Mouse (Mus musculus): ENCODE data around the gene Gcsam. TPM values are rescaled to one million over a fixed set of nuclear protein-coding genes. Genes with fewer than 3 reads are reported as not detected.

The Gcsam gene
- polyA plus RNA-seq, 1 experiment from 2014 or later, result 0.16 TPM

DNA sequence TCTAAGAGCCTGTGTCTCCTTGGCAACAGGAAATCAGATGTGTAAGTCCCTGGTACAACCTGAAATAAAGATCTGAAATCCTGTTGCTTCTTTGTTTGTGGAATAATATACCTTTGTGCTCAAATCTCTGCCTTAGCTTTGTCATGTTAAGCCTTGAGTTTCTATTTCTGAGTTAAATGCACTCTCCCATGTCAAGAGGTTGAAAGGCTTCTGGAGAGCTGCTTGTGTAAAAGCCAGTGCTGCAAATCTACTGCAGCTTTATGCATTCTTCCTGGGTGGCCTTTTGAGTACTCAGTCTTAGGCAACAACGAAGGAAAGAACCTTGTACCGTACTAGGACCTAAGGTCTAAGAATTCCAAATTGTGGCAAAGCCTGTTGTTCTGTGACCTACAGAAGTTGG, 3.1 kb downstream of the Gcsam start:
- Histone ChIP-seq H3K9me3 (replicated peaks; ENCODE audit: control insufficient read depth, low read length) (no peaks in the 10 kb centered on the region), H3K4me1 (ENCODE audit: control insufficient read depth, insufficient read depth, low read length) (no peaks in the 10 kb centered on the region), H3K27ac (ENCODE audit: low read depth, low read length) (no peak overlapping the region), H3K36me3 (ENCODE audit: control insufficient read depth, insufficient read depth, low read length) (no peaks in the 10 kb centered on the region), H3K9ac (ENCODE audit: low read depth, low read length) (no peak overlapping the region), H3K27me3 (ENCODE audit: control insufficient read depth, insufficient read depth, low read length) (no peaks in the 10 kb centered on the region), H3K4me2 (no peak overlapping the region), H3K4me3 (ENCODE audit: low read depth, low read length) (no peak overlapping the region)
- WGBS (ENCODE audit: insufficient replicate concordance), result 65% methylated on average over 2 of the region's 2 CpGs
- no peak for ATAC-seq (replicated peaks; ENCODE audit: insufficient number of reproducible peaks, low FRiP score, low TSS enrichment)

DNA sequence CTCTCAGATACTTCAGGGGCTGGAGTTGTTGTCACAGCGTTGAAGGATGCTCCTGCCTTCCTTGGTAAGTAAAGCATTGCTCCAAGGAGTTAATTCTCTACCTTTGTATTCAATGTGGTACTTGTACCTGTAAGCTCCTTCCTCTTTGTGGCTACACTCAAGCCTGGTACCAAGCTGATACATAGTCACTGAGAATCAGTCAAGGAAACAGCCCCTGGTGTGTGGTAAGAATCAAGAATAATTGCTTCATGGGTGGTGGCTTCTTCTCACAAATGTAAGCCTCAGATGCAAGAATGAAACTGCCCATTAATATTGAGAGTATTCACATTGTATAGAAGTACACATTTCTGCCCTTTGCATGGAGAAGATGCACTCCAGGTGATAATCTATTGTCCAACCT, 5.8 kb downstream of the Gcsam start:
- no peaks in the 10 kb centered on the region for H3K9me3 ChIP-seq (replicated peaks; ENCODE audit: control insufficient read depth, low read length)
- peaks cover 7% of the 10 kb centered on the region for H3K4me1 ChIP-seq (ENCODE audit: control insufficient read depth, insufficient read depth, low read length)
- no peak overlapping the region for H3K27ac ChIP-seq (ENCODE audit: low read depth, low read length)
- ATAC-seq (replicated peaks; ENCODE audit: insufficient number of reproducible peaks, low FRiP score, low TSS enrichment), result no peak
- 82% methylated on average over 1 of the region's 1 CpGs for WGBS (ENCODE audit: insufficient replicate concordance)
- H3K27me3 ChIP-seq (ENCODE audit: control insufficient read depth, insufficient read depth, low read length), result no peaks in the 10 kb centered on the region
- H3K4me2 ChIP-seq, result no peak overlapping the region
- no peaks in the 10 kb centered on the region; the same call in 1 of the 2 replicates for H3K36me3 ChIP-seq (ENCODE audit: control insufficient read depth, insufficient read depth, low read length)
- no peak overlapping the region for H3K9ac ChIP-seq (ENCODE audit: low read depth, low read length)
- no peak overlapping the region for H3K4me3 ChIP-seq (ENCODE audit: low read depth, low read length)

DNA sequence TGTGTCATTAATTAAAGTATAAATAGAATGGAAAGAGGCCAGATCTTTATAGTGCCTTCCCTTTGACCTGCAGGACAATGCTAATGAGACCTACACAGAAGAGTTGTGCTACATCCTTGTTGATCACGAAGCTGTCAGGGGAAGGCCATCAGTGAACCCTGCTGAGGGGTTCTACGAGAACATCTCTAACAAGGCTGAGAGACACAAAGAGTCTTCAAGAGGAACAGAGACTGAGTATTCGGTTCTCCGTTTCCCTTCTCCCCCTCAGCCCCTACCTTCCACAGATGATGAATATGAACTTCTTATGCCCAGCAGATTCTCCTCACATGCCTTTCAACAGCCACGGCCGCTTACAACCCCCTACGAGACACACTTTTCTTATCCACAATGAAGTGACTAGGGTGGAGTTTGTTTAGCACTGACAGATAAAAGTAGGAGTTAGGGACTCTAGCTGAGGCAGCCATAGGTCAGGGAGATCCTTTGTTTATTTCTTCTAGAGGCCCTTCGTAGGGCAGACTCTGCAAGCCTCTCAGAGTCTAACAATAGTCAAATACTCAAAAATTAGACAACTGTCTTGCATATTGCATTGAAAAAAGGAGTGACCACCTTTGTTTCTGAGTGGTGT, 9.7 kb downstream of the Gcsam start:
- ATAC-seq (replicated peaks; ENCODE audit: insufficient number of reproducible peaks, low FRiP score, low TSS enrichment), result no peak
- Histone ChIP-seq H3K9ac (ENCODE audit: low read depth, low read length) (no peak overlapping the region), H3K27me3 (ENCODE audit: control insufficient read depth, insufficient read depth, low read length) (no peaks in the 10 kb centered on the region), H3K27ac (ENCODE audit: low read depth, low read length) (no peak overlapping the region), H3K36me3 (ENCODE audit: control insufficient read depth, insufficient read depth, low read length) (no peaks in the 10 kb centered on the region; the same call in 1 of the 2 replicates), H3K9me3 (replicated peaks; ENCODE audit: control insufficient read depth, low read length) (no peaks in the 10 kb centered on the region), H3K4me1 (ENCODE audit: control insufficient read depth, insufficient read depth, low read length) (peaks cover 7% of the 10 kb centered on the region), H3K4me2 (no peak overlapping the region), H3K4me3 (ENCODE audit: low read depth, low read length) (no peak overlapping the region)
- 43% methylated on average over 8 of the region's 8 CpGs for WGBS (ENCODE audit: insufficient replicate concordance)

DNA sequence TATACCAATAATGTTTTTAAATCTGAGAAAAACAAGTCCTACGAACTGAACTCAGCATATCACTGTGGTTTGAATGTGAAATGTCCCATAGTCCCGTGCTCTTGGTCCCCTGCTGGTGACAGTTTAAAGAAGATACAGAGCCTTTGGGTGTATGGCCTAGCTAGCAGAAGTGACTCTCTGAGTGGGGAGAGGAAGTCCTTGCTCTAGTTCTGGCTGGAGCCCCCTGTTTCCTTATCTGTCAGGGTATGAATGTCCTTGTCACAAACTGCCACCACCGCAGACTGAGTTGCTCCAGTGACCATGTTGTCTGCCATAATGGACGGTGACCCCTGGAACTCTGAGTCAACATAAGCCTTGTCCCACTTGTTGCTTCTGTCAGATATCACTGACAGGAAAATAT, 13.1 kb downstream of the Gcsam start:
- H3K4me3 ChIP-seq (ENCODE audit: low read depth, low read length), result no peak overlapping the region
- no peaks in the 10 kb centered on the region; the same call in 1 of the 2 replicates for H3K36me3 ChIP-seq (ENCODE audit: control insufficient read depth, insufficient read depth, low read length)
- H3K27ac ChIP-seq (ENCODE audit: low read depth, low read length), result no peak overlapping the region
- no peak for ATAC-seq (replicated peaks; ENCODE audit: insufficient number of reproducible peaks, low FRiP score, low TSS enrichment)
- H3K4me1 ChIP-seq (ENCODE audit: control insufficient read depth, insufficient read depth, low read length), result peaks cover 7% of the 10 kb centered on the region
- no peak overlapping the region for H3K4me2 ChIP-seq
- no peaks in the 10 kb centered on the region for H3K27me3 ChIP-seq (ENCODE audit: control insufficient read depth, insufficient read depth, low read length)
- WGBS (ENCODE audit: insufficient replicate concordance), result 57% methylated on average over 4 of the region's 4 CpGs
- no peak overlapping the region for H3K9ac ChIP-seq (ENCODE audit: low read depth, low read length)
- H3K9me3 ChIP-seq (replicated peaks; ENCODE audit: control insufficient read depth, low read length), result no peaks in the 10 kb centered on the region

DNA sequence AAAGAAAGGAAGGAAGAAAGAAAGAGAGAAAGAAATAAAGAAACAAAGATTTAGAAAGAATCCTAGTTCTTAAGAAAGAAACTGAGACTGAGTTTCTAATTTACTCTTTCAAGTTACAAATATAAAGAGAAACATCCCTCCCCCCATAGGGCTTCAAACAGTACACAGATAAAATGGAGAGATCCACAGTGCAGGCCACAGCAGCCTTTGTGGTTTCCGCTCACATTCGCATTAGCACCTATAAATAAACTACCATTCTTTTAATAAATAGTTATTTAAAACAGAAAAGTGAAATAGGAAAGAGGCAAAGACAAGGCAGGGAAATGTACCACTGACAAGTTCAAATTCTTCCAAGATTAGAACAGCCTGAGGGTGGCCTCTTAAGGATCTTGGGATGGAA, 14.6 kb downstream of the Gcsam start:
- H3K36me3 ChIP-seq (ENCODE audit: control insufficient read depth, insufficient read depth, low read length), result no peaks in the 10 kb centered on the region; the same call in 1 of the 2 replicates
- H3K4me2 ChIP-seq, result no peak overlapping the region
- ATAC-seq (replicated peaks; ENCODE audit: insufficient number of reproducible peaks, low FRiP score, low TSS enrichment), result no peak
- no peak overlapping the region for H3K9ac ChIP-seq (ENCODE audit: low read depth, low read length)
- no peaks in the 10 kb centered on the region for H3K27me3 ChIP-seq (ENCODE audit: control insufficient read depth, insufficient read depth, low read length)
- H3K4me1 ChIP-seq (ENCODE audit: control insufficient read depth, insufficient read depth, low read length), result peaks cover 5% of the 10 kb centered on the region
- WGBS (ENCODE audit: insufficient replicate concordance), result 75% methylated on average over 2 of the region's 2 CpGs
- H3K27ac ChIP-seq (ENCODE audit: low read depth, low read length), result 0 out of 2 replicates have a peak overlapping the region, but pooled peaks have one; percentile 3
- H3K4me3 ChIP-seq (ENCODE audit: low read depth, low read length), result no peak overlapping the region
- no peaks in the 10 kb centered on the region for H3K9me3 ChIP-seq (replicated peaks; ENCODE audit: control insufficient read depth, low read length)

DNA sequence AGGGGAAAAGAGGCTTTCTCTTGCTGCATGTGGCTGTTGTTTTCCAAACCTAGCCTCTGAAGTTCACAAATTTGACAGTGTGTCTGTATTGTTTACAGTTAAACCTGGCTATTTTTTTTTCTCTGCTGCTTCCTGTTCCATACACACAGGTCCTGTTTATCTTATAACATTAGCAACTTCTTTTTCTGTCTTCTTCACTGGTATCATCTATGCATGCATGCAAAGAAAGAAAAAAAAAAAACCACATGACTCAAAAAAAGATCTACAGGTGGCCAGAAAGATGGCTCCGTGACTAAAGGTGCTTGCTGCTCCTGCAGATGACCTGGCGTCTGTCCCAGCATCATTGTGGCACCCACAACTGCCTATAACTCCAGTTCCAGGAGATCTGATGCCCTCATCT, 15.2 kb downstream of the Gcsam start:
- H3K27ac ChIP-seq (ENCODE audit: low read depth, low read length), result 0 out of 2 replicates have a peak overlapping the region, but pooled peaks have one; percentile 3
- H3K9me3 ChIP-seq (replicated peaks; ENCODE audit: control insufficient read depth, low read length), result no peaks in the 10 kb centered on the region
- WGBS (ENCODE audit: insufficient replicate concordance), result 77% methylated on average over 2 of the region's 2 CpGs
- H3K4me3 ChIP-seq (ENCODE audit: low read depth, low read length), result no peak overlapping the region
- no peak overlapping the region for H3K9ac ChIP-seq (ENCODE audit: low read depth, low read length)
- H3K4me1 ChIP-seq (ENCODE audit: control insufficient read depth, insufficient read depth, low read length), result no peaks in the 10 kb centered on the region; the same call in none of the 2 replicates
- H3K27me3 ChIP-seq (ENCODE audit: control insufficient read depth, insufficient read depth, low read length), result no peaks in the 10 kb centered on the region
- no peaks in the 10 kb centered on the region for H3K36me3 ChIP-seq (ENCODE audit: control insufficient read depth, insufficient read depth, low read length)
- H3K4me2 ChIP-seq, result no peak overlapping the region
- no peak for ATAC-seq (replicated peaks; ENCODE audit: insufficient number of reproducible peaks, low FRiP score, low TSS enrichment)

DNA sequence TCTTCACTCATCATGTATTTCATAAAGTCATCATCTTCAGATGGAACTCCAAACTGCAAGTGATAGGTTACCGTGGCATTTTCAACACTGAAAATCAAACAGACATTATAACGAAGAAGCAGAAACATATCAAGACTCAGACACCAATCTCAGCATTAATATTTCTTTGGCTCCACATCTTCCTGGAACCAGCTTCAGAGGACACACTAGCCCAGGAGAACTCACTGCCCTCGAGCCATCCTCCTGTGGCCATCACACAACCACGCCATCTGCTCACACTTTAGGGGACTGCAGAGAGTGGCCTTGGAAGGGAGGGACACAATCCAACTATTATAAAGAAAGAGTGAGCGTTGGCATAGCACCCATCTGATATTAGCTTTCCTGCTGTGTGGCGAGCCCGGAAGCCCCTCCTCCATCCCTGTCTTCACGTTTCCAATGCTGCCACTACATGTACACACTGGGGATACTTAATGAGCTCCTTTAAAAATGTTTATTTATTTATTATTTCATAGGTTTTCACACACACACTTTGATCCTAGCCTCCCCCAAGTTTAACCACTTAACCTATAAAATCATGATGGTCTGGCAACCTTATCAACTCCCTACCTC, 19.4 kb downstream of the Gcsam start:
- H3K27me3 ChIP-seq (ENCODE audit: control insufficient read depth, insufficient read depth, low read length), result no peaks in the 10 kb centered on the region
- no peak for ATAC-seq (replicated peaks; ENCODE audit: insufficient number of reproducible peaks, low FRiP score, low TSS enrichment)
- H3K36me3 ChIP-seq (ENCODE audit: control insufficient read depth, insufficient read depth, low read length), result no peaks in the 10 kb centered on the region
- no peaks in the 10 kb centered on the region; the same call in 1 of the 2 replicates for H3K4me1 ChIP-seq (ENCODE audit: control insufficient read depth, insufficient read depth, low read length)
- no peak overlapping the region for H3K9ac ChIP-seq (ENCODE audit: low read depth, low read length)
- H3K9me3 ChIP-seq (replicated peaks; ENCODE audit: control insufficient read depth, low read length), result no peaks in the 10 kb centered on the region
- WGBS (ENCODE audit: insufficient replicate concordance), result 69% methylated on average over 8 of the region's 8 CpGs
- no peak overlapping the region for H3K27ac ChIP-seq (ENCODE audit: low read depth, low read length)
- no peak overlapping the region for H3K4me2 ChIP-seq
- H3K4me3 ChIP-seq (ENCODE audit: low read depth, low read length), result no peak overlapping the region

DNA sequence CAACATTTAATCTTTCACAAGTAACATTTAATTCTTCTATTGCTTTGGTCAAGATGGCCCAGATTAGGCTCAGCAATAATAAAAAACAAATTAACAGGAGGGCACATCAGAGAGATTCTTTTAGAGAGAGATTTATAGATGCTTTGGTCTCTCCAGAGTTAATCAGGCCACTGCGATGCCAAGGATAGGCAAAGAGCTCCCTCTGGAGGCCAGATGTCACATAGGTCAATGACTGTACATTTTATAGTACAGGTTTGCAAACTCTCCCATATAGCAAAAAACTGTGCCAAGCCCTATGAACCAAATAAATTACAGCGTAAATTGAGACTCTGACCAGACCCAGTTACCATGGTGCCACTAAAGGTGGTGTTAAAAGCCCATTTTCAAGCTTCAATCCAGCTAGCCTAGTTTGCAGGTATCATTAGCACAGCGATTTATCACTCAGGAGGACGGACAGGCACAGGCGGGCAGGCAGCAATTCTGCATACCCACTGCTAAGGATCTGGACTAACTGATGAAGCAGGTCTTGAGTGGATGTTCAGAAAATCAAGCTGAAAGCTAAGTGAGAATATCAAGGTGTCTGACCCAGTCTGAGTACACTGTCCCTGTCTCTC, 20.3 kb downstream of the Gcsam start:
- 0 out of 2 replicates have a peak, but pooled peaks have one; percentile 55 for ATAC-seq (replicated peaks; ENCODE audit: insufficient number of reproducible peaks, low FRiP score, low TSS enrichment)
- Histone ChIP-seq H3K27ac (ENCODE audit: low read depth, low read length) (no peak overlapping the region), H3K4me3 (ENCODE audit: low read depth, low read length) (no peak overlapping the region), H3K4me2 (no peak overlapping the region), H3K36me3 (ENCODE audit: control insufficient read depth, insufficient read depth, low read length) (no peaks in the 10 kb centered on the region), H3K9ac (ENCODE audit: low read depth, low read length) (no peak overlapping the region), H3K9me3 (replicated peaks; ENCODE audit: control insufficient read depth, low read length) (no peaks in the 10 kb centered on the region), H3K4me1 (ENCODE audit: control insufficient read depth, insufficient read depth, low read length) (no peaks in the 10 kb centered on the region; the same call in 1 of the 2 replicates), H3K27me3 (ENCODE audit: control insufficient read depth, insufficient read depth, low read length) (no peaks in the 10 kb centered on the region)
- WGBS (ENCODE audit: insufficient replicate concordance), result 54% methylated on average over 5 of the region's 5 CpGs

All from heart, embryonic 11.5 days (tissue).